Mouse (Mus musculus): ENCODE measurements around the gene Zdhhc21.

Zdhhc21 gene

GRCm38 (mm10) chr4:82765513-82766216 lies 94.1 kb downstream of the Zdhhc21 start:
- intact Hi-C loops (cut with DNase I): no loop called here

DNA sequence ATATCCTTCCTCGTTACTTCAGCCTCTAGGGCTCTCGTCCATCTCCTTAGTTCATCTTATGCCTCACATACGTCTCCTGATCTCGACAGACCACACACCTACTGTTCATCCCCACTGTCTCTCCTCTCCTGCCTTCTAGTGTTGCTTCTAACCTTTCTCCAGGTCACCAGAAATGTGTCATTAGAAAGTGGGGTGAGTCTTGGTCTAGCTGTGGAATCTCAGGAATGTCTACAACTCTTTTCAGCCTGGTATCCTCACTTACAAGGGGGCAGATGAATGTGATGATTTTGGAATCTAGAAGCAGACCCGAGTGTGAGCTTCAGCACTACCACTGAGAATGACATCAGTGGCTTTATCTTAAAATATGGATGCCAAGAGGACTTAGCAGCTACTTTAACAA lies 96.2 kb downstream of the Zdhhc21 start:
- intact Hi-C loops (cut with DNase I): no loop called here

- intact Hi-C loops (cut with DNase I): no loop called here
These were observed 97.2 kb downstream of the Zdhhc21 start for GRCm38 (mm10) chr4:82762430-82763119.

GRCm38 (mm10) chr4:82756295-82756626 lies 103.5 kb downstream of the Zdhhc21 start:
- intact Hi-C loops (cut with DNase I): no loop called here

DNA sequence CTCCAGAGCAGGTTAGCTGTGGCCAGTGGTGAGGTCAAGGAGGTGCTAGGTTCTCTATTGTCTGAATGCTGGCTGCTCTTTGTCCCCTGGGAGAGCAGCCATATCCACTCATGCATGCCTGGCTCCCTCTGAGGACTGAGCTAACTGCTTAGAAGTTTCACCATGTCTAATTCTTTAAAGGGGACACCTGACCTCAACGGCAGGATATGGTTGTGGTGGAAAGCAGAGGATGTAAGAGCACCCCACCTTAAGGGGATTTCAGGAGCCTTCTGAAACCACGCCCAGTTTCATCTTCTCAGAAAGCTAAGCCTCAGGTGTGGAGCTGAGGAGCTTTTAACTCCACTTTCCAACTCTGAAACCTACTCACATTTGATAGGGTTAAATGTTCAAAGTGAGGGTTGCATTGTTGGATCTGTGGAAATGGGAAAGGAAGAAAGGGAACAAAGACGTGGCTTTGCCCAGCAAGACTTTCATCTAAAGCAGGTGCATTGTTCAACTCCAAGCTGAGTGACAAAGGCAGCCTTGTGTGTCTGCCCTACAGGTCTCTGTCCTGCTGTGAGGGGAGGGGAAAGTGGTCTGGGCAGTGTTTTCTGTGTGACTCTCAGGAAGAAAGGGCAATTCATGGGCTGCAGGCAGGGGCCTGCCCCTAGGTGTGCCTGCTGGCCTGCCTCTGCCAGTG lies 104.0 kb downstream of the Zdhhc21 start:
- intact Hi-C loops (cut with DNase I): no loop called here

Measured in adrenal gland (tissue).